Mouse (Mus musculus) frontal cortex, postnatal 36 days (tissue): Measurements from ENCODE around the gene Tspan5.
A peak's percentile ranks its signal among the peaks of the same experiment; 100 is the strongest.

Source experiments
- DNase-seq, 2 experiments: peaks; one replicate each; pipeline ENCODE4 v3.0.0; 2022; ENCODE audit warnings: low spot score in 2 of 2

Gene Tspan5

DNA sequence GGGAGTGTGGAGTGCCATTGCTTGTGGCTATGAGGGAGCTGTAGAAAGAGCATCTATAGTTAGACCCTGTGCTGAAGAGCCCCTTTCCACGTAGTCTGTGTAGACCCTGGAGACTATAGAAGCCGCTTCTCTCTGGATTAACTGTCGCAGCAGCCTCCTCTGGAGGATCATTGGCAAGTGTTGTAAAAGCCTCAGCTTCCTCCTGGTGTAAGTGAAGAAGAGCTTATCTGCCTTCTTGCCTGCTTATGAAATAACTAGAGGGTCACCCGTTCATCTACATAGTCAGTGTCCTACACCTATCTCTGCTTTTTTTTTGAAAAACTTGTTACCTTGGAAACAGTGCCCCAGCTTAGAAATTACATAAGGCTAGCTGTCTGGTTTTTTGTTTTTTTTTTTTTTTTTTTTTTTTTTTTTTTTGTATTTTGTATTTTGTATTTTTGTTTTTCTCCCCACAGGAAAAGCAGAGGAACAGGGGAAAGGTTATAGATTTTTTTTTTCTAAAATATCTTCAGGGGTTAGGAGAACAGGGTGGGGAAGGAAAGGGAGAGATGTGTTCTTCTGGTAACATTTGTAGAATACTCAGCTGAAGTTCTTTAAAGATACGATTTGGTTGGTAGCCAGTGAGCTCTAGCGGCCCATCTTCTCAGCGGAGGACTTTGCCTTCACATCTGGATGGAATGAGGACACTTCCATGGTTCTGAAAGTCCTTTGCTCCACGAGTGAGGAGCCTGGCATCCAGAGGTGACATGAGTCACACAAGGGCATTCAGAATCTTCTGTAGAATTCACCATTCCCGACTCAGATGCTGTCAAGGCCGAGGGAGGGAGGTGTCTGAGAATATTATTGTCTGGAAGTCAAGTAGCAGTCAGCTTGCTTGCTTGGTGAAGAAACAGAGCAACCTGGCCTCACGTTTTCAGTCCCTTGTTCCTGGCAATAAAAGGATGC is 62.4 kb downstream of the Tspan5 start:
- DNase-seq: no peak

DNA sequence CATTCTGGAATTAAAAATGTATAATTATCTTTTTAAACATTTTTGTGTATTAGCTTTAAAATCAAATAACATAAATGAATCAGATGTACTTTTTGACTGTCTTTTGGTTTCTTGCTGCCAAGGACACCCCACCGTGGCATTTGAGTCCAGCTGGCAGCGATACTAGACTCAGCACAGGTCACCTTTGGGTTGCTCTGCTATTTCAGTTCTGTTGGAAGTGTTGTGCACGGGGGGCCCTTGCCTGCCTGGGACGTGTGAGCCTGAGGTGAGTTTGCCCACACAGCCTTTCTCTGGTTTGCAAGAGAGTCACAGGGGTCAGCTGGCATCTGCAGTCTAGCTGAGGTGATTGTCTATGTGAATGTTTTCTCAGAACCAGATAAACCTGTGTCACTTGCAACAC is 65.8 kb downstream of the Tspan5 start:
- no peak for DNase-seq

GRCm38 (mm10) chr3:138809509-138809908 is 67.5 kb downstream of the Tspan5 start:
- no peak for DNase-seq

DNA sequence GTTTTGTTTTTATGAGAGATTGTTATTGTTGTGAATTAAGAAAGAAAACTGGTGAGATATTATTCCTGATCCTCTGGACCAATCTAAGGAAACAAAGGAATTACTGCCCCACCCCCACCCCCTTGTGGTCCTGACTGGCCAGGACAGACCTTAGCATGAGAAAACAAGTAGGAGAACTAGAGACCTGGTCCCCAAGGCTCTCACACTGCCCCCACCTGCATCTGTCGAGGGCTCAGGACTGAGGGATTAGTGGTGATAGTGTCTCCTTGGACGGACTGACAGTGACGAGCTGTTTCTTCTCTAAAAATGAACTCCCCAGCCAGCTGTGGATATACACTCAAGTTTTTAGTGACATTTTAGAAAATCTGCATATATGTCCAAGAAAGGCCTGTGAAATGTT is 70.6 kb downstream of the Tspan5 start:
- no peak for DNase-seq

DNA sequence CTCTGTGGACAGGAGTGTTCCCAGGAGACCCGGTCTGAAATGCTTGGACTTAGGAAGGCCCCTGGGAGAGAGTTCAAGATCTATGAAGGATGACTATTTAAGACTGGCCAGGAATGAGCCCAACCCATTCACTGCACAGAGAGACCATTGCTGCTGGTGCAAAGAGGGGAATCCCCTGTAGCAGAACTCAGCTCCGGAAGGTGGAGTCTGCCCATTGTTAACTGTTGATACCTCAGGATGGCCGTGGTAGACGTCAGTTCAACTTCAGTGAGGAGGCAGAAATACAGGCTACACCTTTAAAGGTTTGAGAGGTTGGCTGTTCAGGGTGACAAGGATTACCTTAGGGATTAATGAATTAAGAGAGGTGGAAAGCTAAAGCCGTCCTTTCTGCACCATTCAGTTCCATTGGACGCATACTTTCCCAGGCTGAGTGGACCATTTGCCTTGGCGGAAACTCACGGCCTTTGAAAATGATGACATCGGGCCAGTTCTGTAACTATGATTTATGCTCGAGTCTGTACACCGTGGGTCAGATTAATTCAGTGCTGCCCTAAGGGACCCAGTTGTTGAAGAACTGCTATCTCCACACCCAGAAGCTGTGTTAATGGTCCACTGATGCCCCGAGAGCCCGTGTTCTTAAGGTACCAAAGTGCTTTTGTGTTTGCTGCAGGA is 71.3 kb downstream of the Tspan5 start:
- DNase-seq: no peak

DNA sequence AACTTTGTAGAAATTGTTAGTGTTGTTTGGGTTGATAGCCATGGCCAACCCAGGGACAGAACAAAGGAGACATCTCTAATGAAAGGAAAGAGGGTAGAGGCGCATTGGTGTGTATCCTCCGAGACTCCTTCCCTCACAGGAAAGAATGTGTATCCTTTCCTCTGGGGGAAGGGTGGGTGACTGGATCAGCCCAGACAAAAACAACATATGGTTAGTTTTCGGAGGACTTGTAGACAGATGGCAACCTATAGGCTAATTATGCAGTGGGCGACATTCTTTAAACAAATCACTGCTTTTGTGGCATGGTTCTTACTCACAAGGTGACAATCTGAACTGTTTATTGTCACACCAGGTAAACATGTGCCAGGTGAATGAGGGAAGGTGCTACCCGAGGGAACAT is 72.5 kb downstream of the Tspan5 start:
- no peak for DNase-seq

DNA sequence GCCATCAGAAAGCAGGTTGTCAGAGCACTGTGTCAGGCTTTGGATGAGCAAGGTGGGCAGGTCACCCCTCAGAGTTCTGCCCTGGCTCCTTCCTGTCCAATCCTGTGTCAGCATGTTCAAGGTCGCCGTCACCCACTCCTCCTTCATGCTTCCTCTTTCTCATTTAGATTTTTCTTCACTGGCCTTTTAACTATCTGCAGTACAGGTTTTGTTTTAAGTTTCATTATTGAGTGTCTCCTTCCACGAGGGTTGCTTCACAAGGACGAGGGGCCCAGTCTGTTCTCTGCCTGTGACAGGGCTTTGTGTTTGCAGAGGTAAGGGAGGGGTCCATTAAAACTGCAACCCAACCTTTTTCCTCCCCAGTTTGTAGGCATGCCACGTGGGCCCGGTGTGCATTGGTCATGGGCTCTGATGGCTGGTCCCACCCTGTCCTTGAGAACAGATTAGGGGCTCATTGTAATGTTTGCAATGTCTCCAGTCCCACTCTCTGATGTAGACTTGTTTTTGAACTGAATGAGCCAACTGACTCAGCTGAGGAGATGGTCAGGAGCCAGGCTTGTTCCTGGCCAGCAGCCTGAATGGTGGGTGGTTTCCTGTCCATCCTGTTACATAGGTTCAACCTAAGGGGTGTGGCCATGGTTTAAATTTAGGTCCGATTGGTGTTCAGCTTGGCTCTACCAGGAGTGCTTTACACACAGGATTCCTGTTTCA is 73.3 kb downstream of the Tspan5 start:
- no peak for DNase-seq

- no peak for DNase-seq
Measured at GRCm38 (mm10) chr3:138816888-138817656, 75.1 kb downstream of the Tspan5 start.

DNA sequence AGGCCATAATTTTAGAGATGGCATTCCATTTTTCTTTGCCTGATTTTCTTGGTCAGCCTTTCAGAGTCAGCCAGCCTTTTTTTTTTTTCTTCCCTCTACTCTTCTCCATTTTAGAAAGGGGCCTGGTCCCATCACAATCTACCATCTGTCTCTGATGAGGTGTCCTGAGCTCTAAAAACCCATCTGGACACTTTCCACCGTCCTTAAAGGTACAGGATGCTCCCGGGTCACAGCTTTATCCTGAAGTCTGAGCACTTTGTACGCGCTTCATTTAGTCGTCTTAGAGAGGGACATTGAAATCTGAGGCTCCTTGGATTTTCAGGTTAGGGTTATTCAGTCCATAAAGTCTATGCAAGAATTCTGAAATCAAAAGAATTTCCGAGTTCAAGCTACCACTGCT is 77.9 kb downstream of the Tspan5 start:
- no peak for DNase-seq

- DNase-seq: no peak
Measured at GRCm38 (mm10) chr3:138820296-138820695, 78.3 kb downstream of the Tspan5 start.

DNA sequence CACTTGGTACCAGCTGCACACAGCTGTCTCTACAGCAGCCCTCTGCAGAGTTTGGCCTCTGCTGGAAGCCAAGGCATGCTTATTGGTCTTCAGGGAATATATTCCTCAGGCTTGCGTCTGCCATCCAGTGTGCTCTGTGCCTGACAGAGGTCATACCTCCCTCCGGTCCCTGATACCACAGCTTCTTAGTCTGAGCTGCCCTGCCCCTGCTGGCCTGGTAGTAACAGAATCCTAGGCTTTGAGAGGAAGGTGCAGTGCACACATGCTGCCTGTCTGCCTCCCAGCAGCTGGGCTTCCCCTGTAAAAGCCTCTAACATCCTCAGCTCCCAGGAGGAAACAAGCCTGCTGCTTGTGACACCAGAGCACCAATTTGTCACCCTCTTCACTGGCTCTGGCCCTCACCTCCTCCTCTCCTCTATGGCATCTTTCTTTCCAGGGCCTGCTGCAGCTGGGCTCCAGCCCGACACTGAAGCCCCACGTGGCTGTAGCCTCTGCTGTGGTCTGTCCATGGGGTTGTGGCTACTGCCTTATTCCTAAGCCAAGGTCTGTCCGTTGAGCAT is 80.0 kb downstream of the Tspan5 start:
- no peak for DNase-seq

GRCm38 (mm10) chr3:138823857-138824256 is 81.9 kb downstream of the Tspan5 start:
- no peak for DNase-seq

DNA sequence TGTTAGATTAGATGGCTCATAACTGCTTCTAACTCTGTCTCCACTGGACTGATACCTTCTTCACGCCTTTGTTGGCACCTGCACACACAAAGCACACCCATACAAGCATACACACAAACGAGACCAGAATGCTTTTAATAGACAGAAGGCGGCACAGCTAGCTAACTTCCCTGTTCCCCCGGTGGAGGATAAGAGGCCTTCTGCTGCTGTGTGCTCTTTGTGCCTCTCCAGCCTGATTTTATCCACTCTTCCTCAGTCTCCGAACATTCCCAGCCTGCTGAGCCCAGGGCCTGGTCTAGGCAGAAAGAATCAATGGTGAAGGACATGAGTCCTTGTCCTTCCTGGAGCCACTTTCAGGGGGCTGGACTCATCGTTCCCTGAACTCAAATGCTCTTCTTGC is 83.3 kb downstream of the Tspan5 start:
- DNase-seq: no peak

- DNase-seq: no peak
Measured at GRCm38 (mm10) chr3:138826243-138826800, 84.3 kb downstream of the Tspan5 start.

DNA sequence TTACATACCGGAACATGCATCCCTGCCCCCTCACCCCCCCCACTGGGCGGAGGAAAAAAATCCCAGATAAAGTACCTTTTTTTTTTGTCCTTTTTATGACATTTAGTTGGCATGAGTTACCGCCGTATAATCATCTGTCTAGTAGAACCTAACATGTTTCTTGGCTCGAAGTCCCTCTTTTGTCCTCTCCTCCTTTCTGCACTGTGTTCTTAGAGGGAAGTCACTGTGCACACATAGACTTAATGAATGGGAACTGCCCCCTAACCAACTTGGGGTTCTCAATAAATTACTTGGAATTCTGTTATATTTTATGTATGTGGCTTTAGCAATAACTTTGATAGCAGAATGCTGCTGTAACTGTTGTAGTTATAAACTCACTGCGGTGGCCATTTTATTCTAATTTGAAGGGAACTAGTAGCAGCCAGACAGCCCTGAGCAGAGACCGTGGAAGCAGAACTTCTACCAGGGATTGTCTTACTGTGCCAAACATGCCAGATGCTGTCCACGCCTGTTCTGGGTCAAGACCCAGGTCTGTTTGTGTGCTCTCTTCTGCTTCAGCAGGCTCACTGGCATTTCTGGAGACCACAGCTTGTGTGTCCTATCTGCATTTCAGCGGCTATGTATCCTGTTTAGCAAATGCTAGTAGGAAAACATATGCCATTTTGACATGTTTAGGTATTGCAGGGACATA is 91.0 kb downstream of the Tspan5 start:
- no peak for DNase-seq

DNA sequence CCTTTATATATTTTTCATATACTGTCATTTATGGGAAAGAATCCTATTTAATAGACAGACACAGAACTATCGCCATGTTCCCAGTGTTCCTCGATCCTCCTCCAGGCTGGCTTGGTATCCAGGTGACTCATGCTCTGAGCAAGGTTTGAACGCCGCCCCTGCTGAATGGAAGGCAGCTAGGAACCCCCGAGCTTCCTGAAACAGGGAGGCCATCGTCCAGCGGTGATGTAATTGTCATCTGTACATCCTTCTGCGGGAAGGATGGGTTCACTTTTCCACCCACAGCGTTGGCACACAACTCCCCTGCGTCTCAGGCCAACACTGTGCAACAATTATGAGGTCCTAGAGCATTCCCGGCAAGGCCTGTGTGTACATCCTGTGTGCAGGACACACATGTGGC is 92.2 kb downstream of the Tspan5 start:
- peak in 1 of 2 experiments; percentile 61 for DNase-seq

GRCm38 (mm10) chr3:138836937-138837336 is 94.9 kb downstream of the Tspan5 start:
- no peak for DNase-seq

GRCm38 (mm10) chr3:138837651-138838050 is 95.7 kb downstream of the Tspan5 start:
- no peak for DNase-seq

DNA sequence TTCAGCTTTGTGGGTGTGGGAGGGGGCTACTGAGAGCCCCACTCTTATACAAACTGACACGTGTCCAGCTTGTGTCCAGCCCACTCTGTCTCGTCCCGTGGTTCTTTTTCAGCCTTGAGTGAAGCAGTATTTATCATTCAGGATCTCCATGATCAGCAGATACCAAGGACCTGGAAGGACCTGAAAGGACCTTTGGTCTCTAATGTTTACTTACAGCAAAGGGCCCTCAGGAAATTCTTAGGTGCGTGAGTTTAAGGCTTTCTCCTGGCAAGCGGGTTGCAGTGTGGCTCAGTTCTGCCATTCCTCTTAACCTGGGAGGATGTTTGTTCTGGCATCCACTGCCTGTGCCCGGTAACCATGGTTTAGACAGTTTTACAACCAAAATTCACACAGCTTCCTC is 97.7 kb downstream of the Tspan5 start:
- DNase-seq: no peak

GRCm38 (mm10) chr3:138841288-138841687 is 99.3 kb downstream of the Tspan5 start:
- no peak for DNase-seq
